Mouse (Mus musculus): Measurements from ENCODE around the gene Spint5. TPM values are rescaled to one million over a fixed set of nuclear protein-coding genes. Genes with fewer than 3 reads are reported as not detected.

Spint5 gene
- total and polyA plus RNA-seq, 3 experiments: not detected

- H3K36me3 ChIP-seq (ENCODE audit: control insufficient read depth in 1 of 2, insufficient read depth in 2 of 2, low read length in 2 of 2): peaks cover 0 to 17% of the 10 kb centered on the region in 2 experiments; a peak in 2 of 4 replicates
- peak overlapping the region; percentile 78 for H3K27ac ChIP-seq (ENCODE audit: control insufficient read depth, low read depth, low read length)
- H3K9ac ChIP-seq (ENCODE audit: control insufficient read depth, low read depth, low read length, poor library complexity, severe bottlenecking): no peak overlapping the region; the same call in 1 of the 2 replicates
- TF ChIP-seq NELFE (IDR thresholded peaks at IDR 0.05; ENCODE audit: low read depth, low read length): no peak
- no peak for TF ChIP-seq ELF1 (IDR thresholded peaks at IDR 0.05; ENCODE audit: low read depth, low read length)
- no peak for TF ChIP-seq POLR2AphosphoS5 (IDR thresholded peaks at IDR 0.05; ENCODE audit: borderline replicate concordance, low read depth, low read length)
- TF ChIP-seq ZKSCAN1 (IDR thresholded peaks at IDR 0.05; ENCODE audit: low read depth, low read length): no peak
- peak; percentile 51; the same call in 1 of the 2 replicates for TF ChIP-seq ZNF384 (IDR thresholded peaks at IDR 0.05; ENCODE audit: low read depth, low read length)
- TF ChIP-seq POLR2AphosphoS2 (IDR thresholded peaks at IDR 0.05; ENCODE audit: low read length): 0 out of 2 replicates have a peak, but pooled peaks have one; percentile 32
- TF ChIP-seq JUND (IDR thresholded peaks at IDR 0.05; ENCODE audit: low read depth, low read length): peak; percentile 23; the same call in 1 of the 2 replicates
- TF ChIP-seq TCF12 (IDR thresholded peaks at IDR 0.05; ENCODE audit: low read depth, low read length): peak; percentile 98
- TF ChIP-seq MAZ (IDR thresholded peaks at IDR 0.05; ENCODE audit: low read depth, low read length): no peak
- peak; percentile 97 for TF ChIP-seq EP300 (IDR thresholded peaks at IDR 0.05; ENCODE audit: low read depth in 1 of 2, low read length in 2 of 2)
- peak; percentile 69; the same call in 1 of the 2 replicates for TF ChIP-seq BHLHE40 (IDR thresholded peaks at IDR 0.05; ENCODE audit: borderline replicate concordance, low read depth, low read length)
- peak; percentile 76; the same call in 1 of the 2 replicates for TF ChIP-seq MAFK (IDR thresholded peaks at IDR 0.05; ENCODE audit: borderline replicate concordance, low read depth, low read length)
- TF ChIP-seq USF2 (IDR thresholded peaks at IDR 0.05; ENCODE audit: borderline replicate concordance in 1 of 2, insufficient read depth in 1 of 2, low read depth in 1 of 2, low read length in 2 of 2): no peak
- no peak for TF ChIP-seq POLR2A (IDR thresholded peaks at IDR 0.05; ENCODE audit: control insufficient read depth in 1 of 2, insufficient read depth in 1 of 2, low read depth in 1 of 2, low read length in 2 of 2, poor library complexity in 1 of 2)
- no peak for TF ChIP-seq E2F4 (IDR thresholded peaks at IDR 0.05; ENCODE audit: borderline replicate concordance, low read depth, low read length)
- TF ChIP-seq CHD2 (IDR thresholded peaks at IDR 0.05; ENCODE audit: low read length): 0 out of 2 replicates have a peak, but pooled peaks have one; percentile 42
- TF ChIP-seq UBTF (IDR thresholded peaks at IDR 0.05; ENCODE audit: borderline replicate concordance, insufficient read depth, low read depth, low read length): no peak
- TF ChIP-seq GABPA (IDR thresholded peaks at IDR 0.05; ENCODE audit: low read depth, low read length): no peak
- TF ChIP-seq ETS1 (IDR thresholded peaks at IDR 0.05; ENCODE audit: low read depth, low read length): peak; percentile 94
- TF ChIP-seq TBP (IDR thresholded peaks at IDR 0.05; ENCODE audit: low read depth, low read length): no peak
- TF ChIP-seq SIN3A (IDR thresholded peaks at IDR 0.05; ENCODE audit: low read length): peak; percentile 89
- peak; percentile 28; the same call in 1 of the 2 replicates for TF ChIP-seq ZMIZ1 (IDR thresholded peaks at IDR 0.05; ENCODE audit: low read depth, low read length)
- TF ChIP-seq MEF2A (IDR thresholded peaks at IDR 0.05; ENCODE audit: extremely low read depth, insufficient replicate concordance, low read depth, low read length, poor library complexity, severe bottlenecking): peak; percentile 78
- no peak for TF ChIP-seq MXI1 (IDR thresholded peaks at IDR 0.05; ENCODE audit: low read depth, low read length)
- TF ChIP-seq MAX (IDR thresholded peaks at IDR 0.05; ENCODE audit: low read length): no peak
- peak; percentile 98 for TF ChIP-seq GATA1 (IDR thresholded peaks at IDR 0.05; ENCODE audit: low read depth, low read length)
- TF ChIP-seq MYB (IDR thresholded peaks at IDR 0.05; ENCODE audit: low read depth, low read length): peak; percentile 82
- TF ChIP-seq MYC (IDR thresholded peaks at IDR 0.05; ENCODE audit: low read depth, low read length): 0 out of 2 replicates have a peak, but pooled peaks have one; percentile 31
- no peak for TF ChIP-seq RAD21 (IDR thresholded peaks at IDR 0.05; ENCODE audit: low read depth, low read length)
- no peak for TF ChIP-seq CHD1 (IDR thresholded peaks at IDR 0.05; ENCODE audit: low read depth, low read length)
- TF ChIP-seq TAL1 (IDR thresholded peaks at IDR 0.05; ENCODE audit: low read length): peak; percentile 87
- peak; percentile 83 for TF ChIP-seq RCOR1 (IDR thresholded peaks at IDR 0.05; ENCODE audit: low read depth, low read length)
- H3K4me1 ChIP-seq (ENCODE audit: control insufficient read depth in 1 of 2, insufficient read depth in 2 of 2, low read length in 2 of 2): peaks cover 19 to 20% of the 10 kb centered on the region in 2 experiments
- no peaks in the 10 kb centered on the region for H3K9me3 ChIP-seq (replicated peaks; ENCODE audit: insufficient read depth, low read length)
- no peaks in the 10 kb centered on the region; the same call in 1 of the 2 replicates for H3K79me2 ChIP-seq (ENCODE audit: control insufficient read depth, insufficient read depth, low read length, poor library complexity)
- H3K27me3 ChIP-seq (ENCODE audit: control insufficient read depth in 1 of 2, insufficient read depth in 2 of 2, low read length in 2 of 2): no peaks in the 10 kb centered on the region; a peak in 1 of 4 replicates
- peak overlapping the region in 1 of 2 experiments; percentile 20; a peak in 1 of 4 replicates for H3K4me3 ChIP-seq (ENCODE audit: control insufficient read depth in 1 of 2, insufficient read depth in 1 of 2, low read depth in 2 of 2, low read length in 2 of 2)
- DNase-seq (ENCODE audit: low read depth, low spot score): peak; percentile 71
Measured at GRCm38 (mm10) chr2:164676916-164677685, 38.0 kb upstream of the Spint5 start.

Measured in MEL (cell line).